Mouse (Mus musculus) stomach, embryonic 16.5 days (tissue): ENCODE results near the gene Foxn3. TPM values are rescaled to one million over a fixed set of nuclear protein-coding genes. Genes with fewer than 3 reads are reported as not detected.

Source experiments
- ATAC-seq: fragments of 200-750 bp; cut with Nextera tagmentation; 2 replicates; pipeline ENCODE4 v1.8.0; 2017; ENCODE audit warnings: moderate number of reproducible peaks, moderate TSS enrichment; ENCODE audit not compliant: insufficient read depth, low FRiP score
- H3K27ac ChIP-seq: fragments of 300-500 bp; sonication (generic); 2 replicates; pipeline ENCODE4 v1.5.1; 2014; ENCODE audit warnings: low read length
- H3K27me3 ChIP-seq: fragments of 300-500 bp; sonication (generic); 2 replicates; pipeline ENCODE4 v1.6.1; 2014; ENCODE audit warnings: low read length, control low read depth, mixed read lengths; ENCODE audit not compliant: control insufficient read depth, insufficient read depth
- H3K36me3 ChIP-seq: fragments of 300-500 bp; sonication (generic); 2 replicates; pipeline ENCODE4 v1.6.1; 2014; ENCODE audit warnings: low read length; ENCODE audit not compliant: control insufficient read depth, insufficient read depth
- H3K4me1 ChIP-seq: fragments of 300-500 bp; sonication (generic); 2 replicates; pipeline ENCODE4 v1.6.1; 2014; ENCODE audit warnings: low read length, control low read depth, mixed read lengths; ENCODE audit not compliant: control insufficient read depth, insufficient read depth
- H3K4me2 ChIP-seq: fragments of 300-500 bp; sonication (generic); 2 replicates; pipeline ENCODE4 v1.6.1; 2014; ENCODE audit warnings: low read depth, low read length, mixed read lengths
- H3K4me3 ChIP-seq: fragments of 300-500 bp; sonication (generic); replicated peaks from 2 replicates; pipeline ENCODE4 v1.5.1; 2014; ENCODE audit warnings: mild to moderate bottlenecking, low read length
- H3K9ac ChIP-seq: fragments of 300-500 bp; sonication (generic); 2 replicates; pipeline ENCODE4 v1.6.1; 2014; ENCODE audit warnings: low read length
- H3K9me3 ChIP-seq: fragments of 300-500 bp; sonication (generic); replicated peaks from 2 replicates; pipeline ENCODE4 v1.6.1; 2016; ENCODE audit warnings: low read length, control low read depth; ENCODE audit not compliant: control insufficient read depth
- WGBS: fragments of 180-500 bp; shearing (Covaris S2); extraction: QIAGEN DNeasy Blood & Tissue Kit; methylation state at CpG from one replicate; pipeline ENCODE4 v1.1.7; 2014; 5-methylcytosine and 5-hydroxymethylcytosine counted together
- polyA plus RNA-seq: library from polyadenylated mRNA; unstranded; fragments of >200 nt; fragmentation: Nextera tagmentation; extraction: Ambion mirVana; gene quantifications from 2 replicates; pipeline ENCODE4 v1.2.1, GENCODE M21; 2015

Gene Foxn3
- polyA plus RNA-seq, 1 experiment from 2014 or later = 58.3 TPM

- Histone ChIP-seq H3K4me3 (no peak overlapping the region), H3K9ac (no peak overlapping the region), H3K9me3 (no peaks in the 10 kb centered on the region), H3K36me3 (no peaks in the 10 kb centered on the region), H3K27me3 (no peaks in the 10 kb centered on the region), H3K4me1 (no peaks in the 10 kb centered on the region), H3K27ac (no peak overlapping the region), H3K4me2 (no peak overlapping the region)
- ATAC-seq = no peak
- WGBS = 89% methylated on average over 6 of the region's 6 CpGs
Observed at GRCm38 (mm10) chr12:99166091-99166490, 397.3 kb downstream of the Foxn3 start.

GRCm38 (mm10) chr12:99163342-99163682 lies 400.1 kb downstream of the Foxn3 start:
- no peak overlapping the region for H3K27ac ChIP-seq
- H3K4me2 ChIP-seq = no peak overlapping the region
- H3K9me3 ChIP-seq = no peaks in the 10 kb centered on the region
- H3K36me3 ChIP-seq = no peaks in the 10 kb centered on the region
- H3K9ac ChIP-seq = no peak overlapping the region
- H3K4me1 ChIP-seq = peaks cover 3% of the 10 kb centered on the region; the same call in 1 of the 2 replicates
- 76% methylated on average over 9 of the region's 9 CpGs for WGBS
- no peaks in the 10 kb centered on the region for H3K27me3 ChIP-seq
- no peak overlapping the region for H3K4me3 ChIP-seq
- ATAC-seq = no peak

- Histone ChIP-seq H3K27me3 (no peaks in the 10 kb centered on the region), H3K4me3 (no peak overlapping the region), H3K9ac (no peak overlapping the region), H3K9me3 (no peaks in the 10 kb centered on the region), H3K36me3 (no peaks in the 10 kb centered on the region), H3K4me2 (no peak overlapping the region), H3K4me1 (peaks cover 3% of the 10 kb centered on the region; the same call in 1 of the 2 replicates), H3K27ac (no peak overlapping the region)
- WGBS = 76% methylated on average over 12 of the region's 12 CpGs
- no peak for ATAC-seq
Observed at GRCm38 (mm10) chr12:99162639-99163341, 400.6 kb downstream of the Foxn3 start.

- no peak for ATAC-seq
- WGBS = 67% methylated on average over 10 of the region's 10 CpGs
Observed at GRCm38 (mm10) chr12:99162188-99162587, 401.2 kb downstream of the Foxn3 start.

GRCm38 (mm10) chr12:99160061-99160460 lies 403.3 kb downstream of the Foxn3 start:
- no peak overlapping the region for H3K27ac ChIP-seq
- WGBS = 56% methylated on average over 8 of the region's 8 CpGs
- no peaks in the 10 kb centered on the region for H3K27me3 ChIP-seq
- no peak overlapping the region for H3K4me2 ChIP-seq
- H3K9ac ChIP-seq = no peak overlapping the region
- H3K4me1 ChIP-seq = peaks cover 3% of the 10 kb centered on the region; the same call in 1 of the 2 replicates
- no peaks in the 10 kb centered on the region for H3K9me3 ChIP-seq
- H3K36me3 ChIP-seq = no peaks in the 10 kb centered on the region
- no peak for ATAC-seq
- no peak overlapping the region for H3K4me3 ChIP-seq

More at GRCm38 (mm10) chr12:99162188-99162587, 401.2 kb downstream of the Foxn3 start:
- Histone ChIP-seq H3K36me3 (no peaks in the 10 kb centered on the region), H3K27ac (no peak overlapping the region), H3K4me1 (peaks cover 3% of the 10 kb centered on the region; the same call in 1 of the 2 replicates), H3K4me3 (no peak overlapping the region), H3K4me2 (no peak overlapping the region), H3K27me3 (no peaks in the 10 kb centered on the region), H3K9ac (no peak overlapping the region), H3K9me3 (no peaks in the 10 kb centered on the region)

- Histone ChIP-seq H3K4me3 (no peak overlapping the region), H3K27ac (no peak overlapping the region), H3K4me2 (no peak overlapping the region), H3K4me1 (peaks cover 3% of the 10 kb centered on the region; the same call in 1 of the 2 replicates), H3K27me3 (no peaks in the 10 kb centered on the region), H3K9me3 (no peaks in the 10 kb centered on the region), H3K9ac (no peak overlapping the region), H3K36me3 (no peaks in the 10 kb centered on the region)
- 89% methylated on average over 5 of the region's 5 CpGs for WGBS
- ATAC-seq = no peak
Observed at GRCm38 (mm10) chr12:99155904-99156303, 407.5 kb downstream of the Foxn3 start.

- Histone ChIP-seq H3K4me1 (no peaks in the 10 kb centered on the region), H3K9me3 (no peaks in the 10 kb centered on the region), H3K27me3 (no peaks in the 10 kb centered on the region), H3K4me3 (no peak overlapping the region), H3K36me3 (no peaks in the 10 kb centered on the region), H3K27ac (no peak overlapping the region), H3K9ac (no peak overlapping the region), H3K4me2 (no peak overlapping the region)
- WGBS = 72% methylated on average over 7 of the region's 7 CpGs
- no peak for ATAC-seq
Observed at GRCm38 (mm10) chr12:99154230-99154629, 409.2 kb downstream of the Foxn3 start.

GRCm38 (mm10) chr12:99153664-99154063 lies 409.7 kb downstream of the Foxn3 start:
- no peak overlapping the region for H3K9ac ChIP-seq
- H3K27ac ChIP-seq = no peak overlapping the region
- no peaks in the 10 kb centered on the region for H3K27me3 ChIP-seq
- 45% methylated on average over 10 of the region's 10 CpGs for WGBS
- H3K4me2 ChIP-seq = 0 out of 2 replicates have a peak overlapping the region, but pooled peaks have one; percentile 4
- H3K36me3 ChIP-seq = no peaks in the 10 kb centered on the region
- H3K4me1 ChIP-seq = no peaks in the 10 kb centered on the region
- H3K9me3 ChIP-seq = no peaks in the 10 kb centered on the region
- no peak for ATAC-seq
- no peak overlapping the region for H3K4me3 ChIP-seq

- 41% methylated on average over 4 of the region's 4 CpGs for WGBS
- H3K27ac ChIP-seq = no peak overlapping the region
Observed at GRCm38 (mm10) chr12:99150126-99150525, 413.3 kb downstream of the Foxn3 start.

More at GRCm38 (mm10) chr12:99150126-99150525, 413.3 kb downstream of the Foxn3 start:
- Histone ChIP-seq H3K4me3 (no peak overlapping the region), H3K27me3 (no peaks in the 10 kb centered on the region), H3K9ac (no peak overlapping the region), H3K9me3 (no peaks in the 10 kb centered on the region), H3K36me3 (no peaks in the 10 kb centered on the region), H3K4me1 (no peaks in the 10 kb centered on the region), H3K4me2 (no peak overlapping the region)
- ATAC-seq = no peak
